14 mouse cellular contexts compared by ENCODE assay signal in genomic region chr1:87003169-87003552, GRCm38 (mm10).
DNase-seq lines count a peak whose midpoint lies in the region; ATAC-seq and TF ChIP-seq lines count a peak whose summit lies in the region.
"Had no signal": no experiment of that assay in that cellular context is flagged by ENCODE, and none has a peak within 500 bp of the region (broad histone marks: within the 10 kb centered on the region; RNA-seq: fewer than 3 reads in every experiment).

No protein-coding gene starts in this region.

- no peaks in the 10 kb centered on the region for H3K9me3 ChIP-seq in hindbrain, embryonic 10.5 days
- H3K9me3 ChIP-seq in midbrain, embryonic 15.5 days: no peaks in the 10 kb centered on the region
- H3K9me3 ChIP-seq: limb, embryonic 12.5 days had no signal

- in situ Hi-C loops in Patski (cut with MboI; ENCODE audit: low pct_unique_long_range_greater_than_20kb): loop anchor here (5.0 kb wide), 1 partner anchor 34 kb away; no protein-coding TSS in a partner anchor

- peaks cover 9% of the 10 kb centered on the region; the same call in 1 of the 2 replicates for H3K36me3 ChIP-seq in hindbrain, embryonic 10.5 days
- no peaks in the 10 kb centered on the region for H3K36me3 ChIP-seq in midbrain, embryonic 15.5 days (replicated peaks)

- peaks cover 35% of the 10 kb centered on the region for H3K4me1 ChIP-seq in hindbrain, embryonic 10.5 days (replicated peaks)
- peaks cover 5% of the 10 kb centered on the region; the same call in 1 of the 2 replicates for H3K4me1 ChIP-seq in midbrain, embryonic 15.5 days

- H3K9ac ChIP-seq in midbrain, embryonic 15.5 days: no peak overlapping the region
- H3K9ac ChIP-seq: limb, embryonic 12.5 days had no signal

- H3K4me3 ChIP-seq in hindbrain, embryonic 10.5 days: no peak overlapping the region
- no peak overlapping the region for H3K4me3 ChIP-seq in midbrain, embryonic 15.5 days
- H3K4me3 ChIP-seq: limb, embryonic 12.5 days had no signal

- no peak overlapping the region for H3K4me2 ChIP-seq in midbrain, embryonic 15.5 days
- H3K4me2 ChIP-seq: heart, embryonic 11.5 days; limb, embryonic 12.5 days had no signal

- no peak for TF ChIP-seq CTCF in Patski (IDR thresholded peaks at IDR 0.05)

- POLR2A ChIA-PET in Patski (lab: Charles Lee): interaction anchor here (1.4 kb wide), 1 partner anchor 26 kb away, joined by 3 read pairs; no protein-coding TSS in a partner anchor

- CTCF ChIA-PET in Patski (lab: Charles Lee): interaction anchor here (0.8 kb wide), 1 partner anchor 10 kb away, joined by 3 read pairs; no protein-coding TSS in a partner anchor

- DNase-seq in Patski (ENCODE audit: low read depth, low spot score): no peak
- peak; percentile 29 for DNase-seq in embryo, embryonic 9.5 days (ENCODE audit: extremely low spot score)
- DNase-seq in hindbrain, embryonic 10.5 days (ENCODE audit: low spot score): peak; percentile 50
- no peak for DNase-seq in kidney, postnatal 4 days
- no peak for DNase-seq in frontal cortex, postnatal 10 days (ENCODE audit: low spot score in 2 of 2)
- DNase-seq: adrenal gland, postnatal 25 days; gastrocnemius, postnatal 14 days; heart, postnatal 4 days; kidney, adult 18-20 months; lung, postnatal 36 days had no signal

- 20% methylated on average over 2 of the region's 2 CpGs for WGBS in hindbrain, embryonic 10.5 days
- 26% methylated on average over 2 of the region's 2 CpGs for WGBS in midbrain, embryonic 15.5 days

- peak; percentile 26 for ATAC-seq in Patski
- 0 out of 2 replicates have a peak, but pooled peaks have one; percentile 4 for ATAC-seq in midbrain, embryonic 15.5 days (replicated peaks)
- no peak for ATAC-seq in megakaryocyte, adult 5-6 weeks (ENCODE audit: poor library complexity, severe bottlenecking)

- no peaks in the 10 kb centered on the region for H3K27me3 ChIP-seq in Patski
- H3K27me3 ChIP-seq in hindbrain, embryonic 10.5 days (ENCODE audit: insufficient read depth, poor library complexity, severe bottlenecking): no peaks in the 10 kb centered on the region
- no peaks in the 10 kb centered on the region for H3K27me3 ChIP-seq in midbrain, embryonic 15.5 days (replicated peaks)
- H3K27me3 ChIP-seq: limb, embryonic 12.5 days had no signal

- H3K27ac ChIP-seq in hindbrain, embryonic 10.5 days: peak overlapping the region; percentile 76
- no peak overlapping the region for H3K27ac ChIP-seq in midbrain, embryonic 15.5 days
- H3K27ac ChIP-seq: limb, embryonic 12.5 days had no signal

Comparison
In these comparisons a context has a peak if more than half of its experiments do, and no peak if none do; other contexts are left out.
1. DNase-seq: peak in embryo, embryonic 9.5 days (single experiment) and hindbrain, embryonic 10.5 days (single experiment); none in Patski (single experiment), kidney, postnatal 4 days (0 of 2) and frontal cortex, postnatal 10 days (0 of 2).